Mouse (Mus musculus) right cerebral cortex, postnatal 4 days (tissue): Measurements from ENCODE around the gene Arvcf.

Source experiments
- DNase-seq: peaks from one replicate; pipeline ENCODE4 v3.0.0-alpha.2; 2022

The Arvcf gene

DNA sequence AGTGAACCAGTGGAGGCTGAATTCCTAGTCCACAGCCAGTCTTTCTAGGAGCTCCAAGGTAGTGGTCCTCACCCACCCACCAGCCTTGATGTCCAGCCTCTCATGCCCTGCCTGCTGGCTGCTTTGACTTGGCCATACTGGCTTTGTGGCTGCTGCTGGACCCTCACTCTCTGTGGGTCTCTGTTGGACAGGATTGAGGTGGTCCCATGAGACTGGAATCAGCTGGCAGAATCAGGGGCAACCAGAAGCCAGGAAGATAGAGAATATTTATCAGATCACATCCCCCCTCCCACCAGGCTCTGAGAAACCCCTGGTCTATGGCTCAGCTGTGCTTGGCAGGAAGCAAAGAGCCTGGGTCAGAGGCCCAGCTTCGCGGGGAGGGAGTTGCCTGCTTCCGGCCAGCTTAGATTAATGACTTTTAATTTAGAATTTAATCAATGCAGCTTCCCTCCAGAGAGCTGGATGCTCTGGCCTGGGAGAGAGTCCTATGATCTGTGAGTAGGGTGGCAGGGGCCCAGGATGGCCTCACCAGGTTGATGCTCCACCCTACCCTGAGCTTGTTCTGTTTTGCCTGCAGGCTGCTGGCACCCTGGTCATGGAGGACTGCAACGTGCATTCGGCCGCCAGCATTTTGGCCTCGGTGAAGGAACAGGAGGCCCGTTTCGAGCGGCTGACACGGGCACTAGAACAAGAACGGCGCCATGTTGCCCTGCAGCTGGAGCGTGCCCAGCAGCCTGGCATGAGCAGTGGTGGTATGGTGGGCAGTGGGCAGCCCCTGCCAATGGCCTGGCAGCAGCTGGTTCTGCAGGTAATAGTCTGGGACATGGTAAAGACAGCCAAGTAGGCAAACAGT, 40.8 kb downstream of the Arvcf start:
- peak; percentile 9 for DNase-seq

DNA sequence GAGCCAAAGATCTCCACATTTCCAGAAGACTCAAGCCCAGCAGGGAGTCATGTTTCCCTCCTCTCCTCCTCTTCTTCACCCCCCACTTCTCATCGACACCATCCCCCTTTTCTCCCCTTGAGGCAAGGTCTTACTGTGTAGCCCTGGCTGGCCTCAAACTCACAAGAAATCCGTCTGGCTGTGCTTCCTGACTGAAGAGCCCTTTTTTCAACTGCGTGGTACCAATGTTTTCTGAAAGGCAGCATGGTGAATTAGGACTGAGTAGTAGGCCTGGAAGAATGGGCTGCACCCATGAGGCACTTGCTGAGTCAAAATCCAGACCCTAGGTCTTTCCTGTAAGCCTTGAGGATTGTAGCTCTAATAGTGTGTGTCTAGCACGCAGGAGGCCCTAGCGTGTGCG, 42.4 kb downstream of the Arvcf start:
- DNase-seq = no peak

DNA sequence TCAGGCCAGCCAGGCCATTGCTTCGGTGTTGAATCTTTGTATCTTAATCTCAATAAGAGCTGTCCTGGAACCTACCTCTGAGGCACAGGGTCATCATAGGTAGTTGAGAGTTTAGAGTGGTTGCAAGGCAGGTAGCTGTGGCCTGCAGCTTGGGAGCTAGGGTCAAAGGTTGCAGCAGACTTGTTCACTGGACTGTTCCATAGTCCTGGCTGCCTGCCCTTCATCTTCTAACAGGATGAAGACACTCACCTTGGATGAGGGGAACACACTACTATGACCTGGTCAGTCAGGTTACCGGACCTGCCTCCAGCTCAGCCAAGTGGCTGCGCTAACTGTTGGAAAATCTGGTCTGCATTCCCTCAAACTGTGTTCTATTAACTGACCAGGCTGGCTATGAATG, 43.1 kb downstream of the Arvcf start:
- no peak for DNase-seq

DNA sequence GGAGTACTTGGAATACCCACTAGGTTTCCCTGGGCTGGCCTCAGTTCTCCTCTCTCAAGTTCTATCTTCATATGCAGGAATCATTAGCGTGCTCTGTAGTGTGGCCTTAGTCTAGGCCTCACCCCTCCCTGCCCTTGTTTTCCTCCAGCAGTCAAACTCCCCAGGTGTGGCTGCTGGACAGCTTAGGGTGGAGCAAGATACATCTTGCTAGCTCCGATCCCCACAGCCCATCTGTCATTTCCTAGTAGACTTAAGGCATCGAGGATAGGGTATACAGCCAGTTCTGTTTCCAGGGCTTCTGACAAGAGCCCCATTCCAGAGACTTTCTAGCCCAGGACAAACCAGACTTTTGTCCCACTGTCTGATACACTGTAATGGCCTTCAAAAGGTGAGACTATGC, 43.7 kb downstream of the Arvcf start:
- no peak for DNase-seq

DNA sequence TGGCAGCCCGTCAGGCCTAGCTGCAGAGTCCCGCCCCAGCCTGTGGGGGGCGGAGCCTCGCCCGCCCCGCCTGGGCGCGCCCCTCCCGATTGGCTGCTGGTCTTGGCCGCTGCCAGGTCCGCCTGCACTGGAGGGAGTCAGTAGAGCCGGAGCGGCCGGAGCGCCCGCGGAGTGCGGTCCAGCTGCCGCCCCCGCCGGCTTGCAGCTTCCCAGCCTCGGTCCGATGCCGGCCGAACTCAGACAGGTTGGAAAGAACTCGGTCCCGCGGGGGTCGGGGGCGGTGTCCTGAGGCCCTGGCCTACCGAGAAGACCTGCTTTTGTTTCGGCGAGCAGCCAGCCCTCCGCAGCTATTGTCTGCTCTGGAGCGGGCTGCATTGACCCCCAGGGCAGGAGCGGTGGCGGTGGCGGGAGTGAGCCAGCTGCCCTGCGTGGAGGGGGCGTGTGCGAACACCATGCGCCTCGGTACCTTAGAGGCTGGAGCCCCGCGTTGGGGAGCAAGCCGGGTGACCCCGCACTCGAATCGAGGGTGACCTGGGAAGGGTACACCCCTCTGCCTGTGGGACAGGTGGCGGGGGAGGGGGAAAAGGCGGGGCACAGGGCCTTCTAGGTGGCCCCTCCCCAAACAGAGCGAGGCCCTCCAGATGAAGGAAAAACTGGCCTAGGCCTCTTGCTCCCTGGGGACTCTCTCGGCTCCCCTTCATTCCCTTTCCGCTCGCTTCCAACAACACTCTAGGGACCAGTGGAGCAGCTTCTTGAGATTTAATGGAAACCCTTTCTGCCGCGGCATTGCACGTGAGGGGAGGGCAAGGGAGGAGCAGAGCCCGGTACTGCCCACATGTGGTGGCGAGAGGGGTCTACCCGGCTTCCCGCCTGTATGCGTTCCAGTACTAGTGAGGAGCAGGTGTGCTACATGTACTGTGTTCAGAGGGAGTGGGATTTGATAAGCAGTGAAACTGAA, 44.8 kb downstream of the Arvcf start:
- peak; percentile 66 for DNase-seq

DNA sequence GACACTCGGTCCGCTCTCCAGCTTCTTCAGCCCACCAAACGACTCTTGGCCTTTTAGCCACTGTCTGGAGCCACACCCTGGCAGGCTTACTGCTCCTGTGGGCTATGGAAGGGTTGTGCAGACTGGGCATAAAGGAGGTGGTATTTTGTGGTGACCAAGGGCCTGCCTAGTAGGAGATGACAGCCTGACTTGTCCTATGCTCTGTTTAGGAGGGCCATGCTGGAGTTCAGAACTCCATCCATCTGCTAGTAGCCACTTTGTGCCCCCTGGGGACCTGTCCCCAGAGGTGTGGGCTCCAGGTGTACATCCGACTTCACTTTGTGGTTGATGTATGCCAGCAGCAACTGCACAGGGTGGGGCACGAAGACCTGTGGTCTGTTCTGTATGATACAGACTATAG, 45.6 kb downstream of the Arvcf start:
- no peak for DNase-seq

DNA sequence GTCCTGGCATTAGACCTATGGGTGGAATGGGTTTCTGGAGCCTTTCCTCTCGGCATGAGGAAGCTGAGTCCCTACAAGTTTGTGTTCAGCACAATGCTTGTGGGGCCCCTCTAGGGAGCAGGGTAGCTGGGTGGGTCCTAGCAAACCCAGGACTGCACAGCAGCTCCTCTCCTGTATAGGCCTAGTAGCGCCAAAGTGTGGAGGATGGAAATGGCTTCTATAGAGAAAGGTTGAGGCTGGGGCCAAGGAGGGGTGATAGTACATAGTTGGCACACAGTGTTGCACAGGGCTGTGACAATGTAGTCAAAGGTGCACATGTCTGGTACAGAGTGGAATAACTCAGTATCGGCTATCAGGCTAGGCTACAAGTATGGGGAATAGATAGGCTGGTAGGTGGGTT, 46.1 kb downstream of the Arvcf start:
- no peak for DNase-seq

DNA sequence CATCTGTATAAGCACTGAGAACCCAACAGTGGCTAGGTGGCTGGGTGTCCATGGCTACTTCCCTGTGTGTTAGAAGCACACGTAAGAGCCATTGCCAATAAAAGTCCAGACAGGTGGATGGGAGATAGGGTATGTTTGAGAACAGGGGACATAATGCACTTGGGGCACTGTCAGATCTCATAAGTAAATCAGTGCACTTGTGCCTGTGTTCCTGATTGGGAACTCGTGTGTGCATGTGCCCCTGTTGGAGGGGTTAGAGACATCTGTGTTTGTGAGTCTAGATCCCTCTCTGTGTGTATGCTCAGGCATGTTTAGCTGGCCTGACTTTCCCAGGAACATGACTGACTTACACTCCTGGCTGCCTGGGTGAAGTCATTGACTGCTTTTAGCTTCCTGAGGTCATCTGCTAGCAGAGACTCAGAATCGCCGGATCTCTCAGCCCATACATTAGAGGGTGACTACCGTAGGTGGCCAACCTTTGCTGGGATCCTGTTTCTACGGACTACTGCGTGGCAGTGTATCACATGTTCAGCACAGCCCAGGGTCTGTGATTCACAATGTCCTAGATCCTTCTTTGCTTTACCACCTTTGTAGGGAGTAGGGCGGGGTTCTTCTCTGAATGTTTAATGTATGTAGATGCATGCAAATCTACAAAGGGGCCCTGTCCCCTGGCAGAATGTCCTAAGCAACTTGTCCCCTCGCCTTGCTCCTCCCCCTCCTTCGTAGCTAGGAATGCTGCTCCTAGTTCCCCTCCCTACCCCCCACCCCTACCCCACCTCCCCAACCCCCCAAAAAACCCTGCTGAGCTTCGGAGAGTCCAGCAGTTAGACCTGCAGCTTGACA, 47.0 kb downstream of the Arvcf start:
- DNase-seq = no peak

DNA sequence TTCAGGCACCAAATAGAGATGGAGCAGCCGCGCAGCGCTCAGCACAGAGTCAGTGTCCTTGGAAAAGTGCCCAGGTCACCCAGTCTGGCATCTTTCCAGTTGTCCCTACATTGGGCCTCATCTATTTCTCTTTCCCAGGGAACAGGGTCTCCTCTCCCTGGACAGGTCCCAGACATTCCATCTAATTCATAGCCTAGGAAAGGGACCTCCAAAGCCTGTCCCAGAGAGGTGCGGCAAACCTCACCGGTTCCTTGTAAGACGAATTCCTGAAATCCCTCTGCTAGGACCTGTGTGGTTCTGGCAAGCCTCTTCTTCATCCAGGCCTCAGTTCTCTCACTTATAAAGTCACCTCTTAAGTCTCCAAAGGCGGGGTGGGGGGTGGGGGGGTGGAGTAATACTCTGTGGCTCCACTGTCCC, 47.6 kb downstream of the Arvcf start:
- DNase-seq = no peak

DNA sequence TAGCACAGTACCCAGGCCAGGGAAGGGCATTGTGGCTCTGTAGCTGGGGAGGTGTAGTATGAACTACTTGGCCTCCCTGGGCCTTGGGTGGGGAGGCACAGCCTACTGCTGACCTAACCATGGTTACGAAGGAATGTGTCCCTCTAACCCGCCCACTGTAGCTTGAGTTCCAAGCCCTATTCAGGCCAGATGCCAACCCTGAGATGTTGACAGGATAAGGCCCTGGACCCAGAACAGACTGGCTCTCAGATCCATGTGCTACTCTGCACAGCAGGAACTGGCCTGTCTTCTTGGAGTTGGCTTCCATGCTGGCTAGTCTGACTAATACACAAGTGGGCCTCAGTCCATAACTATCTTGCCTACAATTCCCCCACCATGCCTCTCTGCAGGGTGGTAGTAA, 48.2 kb downstream of the Arvcf start:
- no peak for DNase-seq

DNA sequence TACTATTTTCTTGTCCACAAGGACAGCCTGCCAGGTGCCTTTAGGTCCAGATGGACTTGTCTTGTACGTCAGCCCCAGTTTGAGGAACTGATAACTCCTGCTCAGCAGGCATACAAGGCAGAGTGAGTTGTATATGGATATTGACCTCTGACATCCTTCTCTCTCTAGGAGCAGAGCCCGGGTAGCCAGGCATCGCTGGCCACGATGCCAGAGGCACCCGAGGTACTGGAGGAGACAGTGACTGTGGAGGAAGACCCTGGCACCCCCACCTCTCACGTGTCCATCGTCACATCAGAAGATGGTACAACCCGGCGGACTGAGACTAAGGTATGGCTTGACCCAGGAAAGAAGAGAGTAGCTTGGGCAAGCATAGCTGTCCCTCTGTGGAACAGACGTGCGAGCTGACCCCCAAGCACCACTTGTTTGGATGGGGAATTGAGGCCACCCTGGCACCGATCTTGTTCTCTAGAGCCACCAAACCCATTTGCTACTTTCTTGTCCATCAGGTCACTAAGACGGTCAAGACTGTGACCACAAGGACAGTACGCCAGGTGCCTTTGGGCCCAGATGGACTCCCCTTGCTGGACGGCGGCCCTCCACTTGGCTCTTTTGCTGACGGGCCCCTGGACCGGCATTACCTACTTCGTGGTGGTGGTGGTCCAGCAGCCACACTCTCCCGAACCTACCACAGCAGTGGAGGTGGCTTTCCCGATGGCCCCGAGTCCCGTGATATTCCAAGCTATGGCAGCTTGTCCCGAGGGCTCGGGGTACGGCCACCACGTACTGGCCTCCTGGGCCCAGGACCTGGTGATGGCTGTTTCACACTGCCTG, 49.0 kb downstream of the Arvcf start:
- no peak for DNase-seq

DNA sequence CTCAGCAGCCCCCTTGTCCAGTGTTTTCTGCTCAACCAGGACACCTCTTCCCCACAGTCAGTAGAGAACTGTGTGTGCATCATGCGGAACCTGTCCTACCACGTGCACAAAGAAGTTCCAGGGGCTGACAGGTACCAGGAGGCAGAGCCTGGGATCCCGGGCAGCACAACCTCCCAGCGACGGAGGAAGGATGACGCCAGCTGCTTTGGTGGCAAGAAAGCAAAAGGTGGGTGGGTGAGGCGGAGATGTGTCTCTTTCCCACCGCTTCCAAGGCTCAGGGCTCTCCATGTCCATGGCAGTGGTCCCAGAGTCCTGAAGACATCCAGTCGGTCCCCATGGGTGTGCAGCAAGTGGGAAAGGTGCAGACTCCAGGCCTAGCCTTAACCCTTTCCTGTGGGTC, 52.0 kb downstream of the Arvcf start:
- DNase-seq = no peak

DNA sequence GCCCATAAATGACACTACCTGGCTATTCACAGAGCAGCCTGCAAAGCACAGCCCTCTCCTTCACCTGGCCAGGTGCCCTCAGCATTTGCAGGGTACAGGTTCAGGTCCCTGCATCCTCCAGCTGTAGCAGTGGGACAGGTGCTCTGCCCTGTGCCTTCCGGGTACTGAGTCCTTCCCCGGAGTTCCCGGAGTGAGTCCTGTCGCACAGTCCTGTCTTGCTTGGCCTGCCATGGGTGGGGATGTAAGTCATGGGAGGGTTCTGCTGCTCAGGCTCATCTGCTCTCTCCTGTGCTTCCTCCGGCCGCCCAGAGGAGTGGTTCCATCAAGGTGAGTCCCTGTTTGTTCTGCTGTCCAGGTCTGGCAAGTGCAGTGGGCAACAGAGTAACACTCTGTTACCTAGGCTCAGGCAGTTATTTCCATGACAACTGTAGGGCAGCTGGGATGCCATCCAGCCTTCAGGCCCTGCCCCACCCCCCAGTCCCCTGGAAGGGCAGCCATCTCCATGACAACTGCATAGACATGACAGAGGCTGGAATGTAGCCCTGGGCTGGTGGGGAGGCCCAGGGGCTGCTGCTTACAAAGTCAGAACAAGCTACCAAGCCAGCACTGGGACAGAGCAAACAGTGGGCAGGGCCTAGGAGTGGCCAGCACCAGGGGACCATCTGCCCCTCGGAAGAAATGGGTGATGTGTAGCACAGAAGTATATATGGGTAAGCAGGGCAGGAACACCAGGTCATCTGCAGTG, 52.7 kb downstream of the Arvcf start:
- peak; percentile 62 for DNase-seq

DNA sequence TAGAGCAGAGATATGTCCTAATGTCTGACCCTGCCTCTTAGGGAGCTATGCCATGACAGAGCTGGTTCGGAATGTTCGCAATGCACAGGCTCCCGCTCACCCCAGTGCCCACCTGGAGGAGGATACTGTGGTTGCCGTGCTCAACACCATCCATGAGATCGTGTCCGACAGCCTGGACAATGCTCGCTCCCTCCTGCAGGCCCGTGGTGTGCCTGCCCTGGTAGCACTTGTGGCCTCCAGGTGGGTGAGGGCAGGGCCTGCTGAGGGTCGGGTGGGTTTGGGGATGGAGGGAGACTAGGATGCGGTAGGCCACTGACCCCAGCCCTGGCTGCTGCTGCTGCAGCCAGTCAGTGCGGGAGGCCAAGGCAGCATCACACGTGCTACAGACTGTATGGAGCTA, 55.3 kb downstream of the Arvcf start:
- no peak for DNase-seq

DNA sequence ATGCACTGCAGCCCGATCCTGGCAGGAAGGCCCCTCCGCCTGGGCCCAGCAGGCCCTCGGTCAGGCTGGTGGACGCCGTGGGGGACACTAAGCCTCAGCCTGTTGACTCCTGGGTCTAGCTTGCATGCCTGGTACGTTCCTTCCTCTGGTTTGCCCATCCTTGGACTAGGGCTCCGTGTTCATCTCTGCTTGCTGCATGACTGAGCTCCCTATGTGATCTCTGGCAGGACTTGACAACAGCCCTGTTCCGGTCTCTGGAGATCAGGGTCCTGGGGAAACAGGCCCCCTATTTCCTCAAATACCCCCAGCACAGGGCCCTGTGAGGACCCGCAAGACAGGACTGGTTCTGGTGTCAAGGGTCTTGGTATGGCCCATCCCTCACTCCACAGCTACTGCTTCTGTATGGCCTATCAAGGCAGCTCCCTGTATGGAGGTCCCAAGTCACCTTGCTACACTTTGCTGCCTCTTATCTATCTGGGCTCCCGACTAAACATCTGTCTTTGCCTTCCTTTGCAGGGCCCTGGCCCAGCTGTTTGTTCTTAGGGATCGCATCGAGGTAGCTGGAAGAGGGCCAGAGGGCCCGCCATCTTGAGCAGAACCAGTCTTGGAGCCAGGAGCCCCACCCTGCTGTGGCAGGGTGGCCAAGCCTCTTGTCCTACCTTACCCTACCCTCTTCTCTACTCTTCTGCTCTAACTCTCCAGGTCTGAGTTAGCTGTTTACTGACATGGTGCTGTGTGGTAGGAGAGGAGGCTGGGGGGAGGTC, 57.3 kb downstream of the Arvcf start:
- no peak for DNase-seq

DNA sequence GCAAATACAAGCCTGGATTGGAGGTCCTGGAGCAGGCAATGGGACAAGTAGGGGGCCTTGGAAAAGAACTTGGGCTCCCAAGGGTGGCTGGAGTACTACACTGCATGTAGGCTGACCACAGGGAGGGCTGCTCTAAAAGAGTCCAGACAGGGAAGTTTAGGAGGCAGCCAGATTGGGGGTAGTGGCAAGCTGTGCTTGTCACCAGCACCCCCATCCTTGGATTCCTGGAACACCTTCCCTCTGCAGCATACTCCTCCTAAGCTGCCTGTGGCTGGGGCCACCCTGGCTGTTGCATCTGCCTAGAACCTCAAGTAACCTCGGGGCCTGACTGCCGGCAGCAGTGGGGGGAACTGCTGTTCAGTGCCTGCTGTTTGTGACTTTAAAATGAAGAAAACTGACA, 57.9 kb downstream of the Arvcf start:
- no peak for DNase-seq

DNA sequence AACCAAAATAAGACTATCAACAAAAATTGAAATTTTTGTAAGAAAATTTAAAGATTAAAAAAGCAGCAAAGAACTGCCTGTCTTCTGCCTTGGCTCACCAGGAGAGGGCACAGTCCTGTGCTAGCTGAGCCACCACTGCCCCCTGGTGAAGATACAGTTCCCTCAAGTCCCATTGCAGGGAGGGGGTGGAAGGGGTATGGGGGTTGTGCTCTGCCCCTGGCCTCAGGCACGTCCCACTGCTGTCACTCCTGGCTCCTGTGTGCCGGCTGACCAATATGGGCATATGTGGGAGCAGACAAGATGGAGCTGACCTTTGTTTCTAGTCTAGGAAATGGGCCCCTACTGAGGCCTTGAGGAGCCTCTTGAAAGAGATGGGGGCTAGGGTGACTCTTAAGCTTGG, 58.3 kb downstream of the Arvcf start:
- peak; percentile 62 for DNase-seq

DNA sequence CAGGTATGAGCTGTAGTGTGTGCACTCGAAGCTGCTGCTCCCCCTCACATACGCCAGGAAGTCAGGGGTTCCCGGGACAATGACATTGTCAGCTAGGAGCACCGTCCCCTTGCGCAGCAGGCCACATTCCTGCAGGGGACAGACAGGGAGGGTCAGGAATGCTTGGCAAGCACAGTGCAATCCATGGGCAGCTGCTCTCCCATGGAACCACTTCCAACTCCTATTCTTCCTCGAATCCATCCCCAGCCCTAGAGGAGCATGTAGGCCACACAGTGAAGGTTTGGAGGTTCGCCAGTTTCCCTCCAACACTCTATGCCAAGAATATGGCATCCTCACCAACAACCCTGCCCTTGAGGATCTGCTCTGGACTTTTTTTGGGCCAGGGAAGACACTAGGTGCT, 59.9 kb downstream of the Arvcf start:
- DNase-seq = no peak

DNA sequence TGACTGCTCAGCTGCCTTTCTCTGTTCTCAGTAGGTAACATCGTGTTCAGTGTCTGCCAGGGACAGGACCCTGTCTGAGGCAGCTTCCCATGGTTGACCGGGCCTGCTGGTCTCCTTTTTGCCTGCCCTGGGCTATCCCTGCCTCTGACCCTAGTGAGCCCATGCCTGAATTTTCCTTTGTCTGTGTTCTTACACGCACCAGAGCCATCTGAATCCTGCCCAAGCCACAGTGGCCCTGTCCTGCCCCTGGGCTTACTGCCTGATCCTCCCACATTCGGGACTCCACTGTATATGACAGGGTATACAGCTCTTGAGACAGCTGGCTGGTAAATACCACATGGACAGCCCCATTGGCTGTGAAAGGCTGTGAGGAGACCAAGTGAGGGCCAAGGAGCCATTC, 61.8 kb downstream of the Arvcf start:
- DNase-seq = no peak

DNA sequence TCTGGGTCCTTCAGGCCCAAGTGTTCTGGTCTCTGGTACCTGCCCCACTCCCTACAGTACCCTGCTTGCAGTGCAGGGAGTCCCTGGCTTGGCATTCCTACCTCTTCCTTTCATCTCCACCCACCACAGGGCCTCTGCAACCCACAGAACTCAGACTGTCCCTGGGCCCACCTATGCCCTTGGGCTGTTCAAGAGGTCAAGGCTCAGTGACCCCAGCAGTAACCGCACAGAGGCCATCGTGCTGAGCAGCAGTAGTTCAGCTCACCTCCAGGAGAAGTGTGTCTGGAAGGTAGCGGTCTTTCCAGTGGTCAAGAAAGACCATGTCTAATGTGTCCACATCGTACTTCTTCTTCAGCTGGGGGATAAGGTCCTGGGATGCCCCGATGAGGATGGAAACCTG, 62.4 kb downstream of the Arvcf start:
- no peak for DNase-seq
